Mouse (Mus musculus) liver, adult 2 months (tissue): ENCODE measurements around the gene Nod1. TPM values are rescaled to one million over a fixed set of nuclear protein-coding genes. Genes with fewer than 3 reads are reported as not detected.

Experiments
- DNase-seq: peaks from one replicate; pipeline ENCODE4 v3.0.0-alpha.2; 2011; ENCODE audit warnings: low read depth, low spot score; ENCODE audit errors: extremely low read depth
- H3K27ac ChIP-seq: fragments of 200-500 bp; replicated peaks from 2 replicates; pipeline ENCODE4 v1.5.1; 2012; ENCODE audit warnings: low read depth, mild to moderate bottlenecking, control low read depth, inconsistent platforms, low read length; ENCODE audit not compliant: insufficient read depth
- H3K27me3 ChIP-seq: fragments of 200-500 bp; 2 replicates; pipeline ENCODE4 v1.6.1; 2012; ENCODE audit warnings: mild to moderate bottlenecking, moderate library complexity, low read length, inconsistent platforms; ENCODE audit not compliant: control insufficient read depth, insufficient read depth
- H3K36me3 ChIP-seq: fragments of 200-500 bp; 2 replicates; pipeline ENCODE4 v1.6.1; 2012; ENCODE audit warnings: low read length, inconsistent platforms; ENCODE audit not compliant: control insufficient read depth, insufficient read depth
- H3K4me1 ChIP-seq: fragments of 200-500 bp; 2 replicates; pipeline ENCODE4 v1.6.1; 2011; ENCODE audit warnings: low read length; ENCODE audit not compliant: control insufficient read depth, insufficient read depth
- H3K4me3 ChIP-seq: fragments of 200-500 bp; 2 replicates; pipeline ENCODE4 v1.5.1; 2011; ENCODE audit warnings: low read depth, mild to moderate bottlenecking, control low read depth, low read length, moderate library complexity; ENCODE audit not compliant: insufficient read depth
- H3K79me2 ChIP-seq: fragments of 200-500 bp; 2 replicates; pipeline ENCODE4 v1.6.1; 2012; ENCODE audit warnings: inconsistent platforms, mild to moderate bottlenecking, low read length, moderate library complexity; ENCODE audit not compliant: control insufficient read depth, insufficient read depth
- H3K9ac ChIP-seq: fragments of 200-500 bp; 2 replicates; pipeline ENCODE4 v1.6.1; 2012; ENCODE audit warnings: low read depth, mild to moderate bottlenecking, control low read depth, inconsistent platforms, low read length
- CTCF ChIP-seq: fragments of 200-500 bp; IDR thresholded peaks from 2 replicates; pipeline ENCODE4 v1.5.1; 2011; ENCODE audit warnings: low read depth, low read length, control low read depth
- POLR2A ChIP-seq: fragments of 200-500 bp; IDR thresholded peaks from 2 replicates; pipeline ENCODE4 v1.6.1; 2011; ENCODE audit warnings: low read length, control low read depth; ENCODE audit not compliant: insufficient read depth; ENCODE audit errors: extremely low read depth
- whole genome bisulfite sequencing: fragments of 180-500 bp; shearing (Covaris S2); methylation state at CpG from one replicate; pipeline ENCODE4 v1.1.7; 2018; 5-methylcytosine and 5-hydroxymethylcytosine counted together
- polyA plus RNA-seq: library from polyadenylated mRNA; depleted of rRNA; stranded (reverse); fragments of >200 nt; gene quantifications from 2 replicates; pipeline ENCODE4 v1.2.3, GENCODE M21; 2012; rRNA removed
- total RNA-seq: library from RNA; depleted of rRNA; stranded (reverse); fragments of >200 nt; gene quantifications from 2 replicates; pipeline ENCODE4 v1.2.3, GENCODE M21; 2014; rRNA removed

The Nod1 gene
- total RNA-seq (7.0 and 12.1 TPM in 2 replicates), polyA plus RNA-seq (8.1 and 8.4 TPM in 2 replicates)

DNA sequence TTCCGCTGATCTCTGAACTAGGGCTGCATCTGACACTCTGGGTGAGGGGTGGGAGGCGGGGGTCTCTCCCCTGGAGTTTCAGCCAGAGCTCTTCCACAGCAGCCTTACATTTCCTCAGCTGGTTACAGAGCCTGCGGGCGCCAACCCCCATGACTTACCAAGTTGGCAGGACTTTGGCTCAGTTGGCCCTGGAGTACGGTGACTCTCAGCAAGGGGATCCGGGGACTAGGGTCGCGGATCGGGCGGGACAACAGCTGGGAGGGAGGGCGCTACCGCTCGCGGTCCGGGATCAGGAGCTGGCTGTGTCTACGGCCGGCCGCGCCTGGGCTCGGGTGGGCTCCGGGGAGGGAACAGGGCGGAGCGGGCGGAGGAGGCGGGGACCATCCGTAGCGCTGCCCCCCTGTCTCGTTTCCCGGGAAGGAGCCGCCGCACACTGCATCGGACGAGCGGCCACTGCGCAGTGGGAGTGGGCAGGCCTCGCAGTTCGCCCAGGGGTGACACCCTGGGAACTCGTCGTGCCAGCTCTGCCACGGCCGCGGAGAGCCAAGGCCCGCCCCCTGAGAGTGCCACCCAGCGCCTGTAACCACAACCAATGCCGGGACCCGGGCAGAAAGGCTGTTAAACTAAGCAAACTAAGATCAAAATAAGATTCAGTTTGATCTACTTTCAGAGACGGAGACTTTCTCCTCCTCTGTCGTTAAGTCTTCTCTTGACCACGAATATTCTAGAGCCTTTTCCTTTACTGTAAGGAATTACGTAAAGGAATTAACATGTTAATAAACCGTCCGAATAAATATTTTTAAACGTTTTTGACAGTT is at the start of gene Nod1:
Nod1 (minus strand) TSS at position 502 of the 818 bp plus-strand sequence.
- Histone ChIP-seq H3K27me3 (no peaks in the 10 kb centered on the region), H3K79me2 (peaks cover 13% of the 10 kb centered on the region), H3K9ac (peak within 1 kb of the TSS; percentile 97), H3K36me3 (no peaks in the 10 kb centered on the region), H3K27ac (peak within 1 kb of the TSS; percentile 91), H3K4me1 (peaks cover 14% of the 10 kb centered on the region), H3K4me3 (peak within 1 kb of the TSS; percentile 81)
- WGBS: 1% methylated on average over 53 of the region's 53 CpGs
- TF ChIP-seq CTCF (0 out of 2 replicates have a peak, but pooled peaks have one; percentile 2), POLR2A (peak; percentile 81; the same call in 1 of the 2 replicates)
- DNase-seq: peak; percentile 77

DNA sequence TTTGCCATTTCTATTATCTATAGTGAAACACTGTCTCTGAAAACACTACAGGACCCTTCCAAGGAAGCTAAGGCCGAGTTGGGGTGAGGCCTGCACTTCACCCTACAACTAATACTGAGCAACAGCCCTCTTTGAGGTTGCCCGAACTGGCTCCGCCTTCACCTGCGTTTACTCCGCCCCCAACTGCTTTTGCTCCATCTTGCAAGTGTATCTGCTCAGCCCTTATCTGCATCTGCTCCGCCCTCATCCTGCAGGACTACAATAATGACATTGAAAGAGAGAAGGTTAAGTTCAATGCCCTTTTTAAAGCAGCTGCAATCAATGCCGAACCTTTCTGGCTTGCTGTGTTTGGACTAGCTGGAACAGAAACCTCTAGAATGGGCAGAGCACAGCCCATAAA is 49.4 kb upstream of the Nod1 start:
- 83% methylated on average over 7 of the region's 7 CpGs for WGBS
- Histone ChIP-seq H3K4me1 (no peaks in the 10 kb centered on the region), H3K9ac (no peak overlapping the region), H3K79me2 (no peaks in the 10 kb centered on the region), H3K36me3 (no peaks in the 10 kb centered on the region), H3K27ac (no peak overlapping the region), H3K4me3 (no peak overlapping the region), H3K27me3 (no peaks in the 10 kb centered on the region)
- no peak for DNase-seq
- TF ChIP-seq POLR2A: no peak

DNA sequence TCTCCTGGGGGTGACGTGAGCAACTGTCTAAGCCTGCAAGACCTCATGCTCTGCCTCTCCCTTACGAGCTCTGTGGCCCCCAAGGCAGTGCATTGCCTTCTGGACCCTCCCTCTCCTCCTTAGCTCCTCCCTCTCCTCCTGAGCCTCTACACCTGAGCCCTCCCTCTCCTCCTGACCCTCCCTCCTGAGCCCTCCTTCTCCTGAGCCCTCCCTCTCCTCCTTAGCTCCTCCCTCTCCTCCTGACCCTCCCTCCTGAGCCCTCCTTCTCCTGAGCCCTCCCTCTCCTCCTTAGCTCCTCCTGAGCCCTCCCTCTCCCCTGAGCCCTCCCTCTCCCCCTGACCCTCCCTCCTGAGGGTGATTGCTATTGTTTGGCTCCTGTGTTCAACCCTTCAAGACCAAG is 46.0 kb upstream of the Nod1 start:
- no peak overlapping the region for H3K27ac ChIP-seq
- no peaks in the 10 kb centered on the region for H3K79me2 ChIP-seq
- H3K27me3 ChIP-seq: no peaks in the 10 kb centered on the region
- H3K36me3 ChIP-seq: no peaks in the 10 kb centered on the region
- no peak overlapping the region for H3K9ac ChIP-seq
- no peak overlapping the region for H3K4me3 ChIP-seq
- TF ChIP-seq POLR2A (no peak), CTCF (no peak)
- no peaks in the 10 kb centered on the region for H3K4me1 ChIP-seq
- 85% methylated on average over 2 of the region's 2 CpGs for WGBS
- DNase-seq: no peak

DNA sequence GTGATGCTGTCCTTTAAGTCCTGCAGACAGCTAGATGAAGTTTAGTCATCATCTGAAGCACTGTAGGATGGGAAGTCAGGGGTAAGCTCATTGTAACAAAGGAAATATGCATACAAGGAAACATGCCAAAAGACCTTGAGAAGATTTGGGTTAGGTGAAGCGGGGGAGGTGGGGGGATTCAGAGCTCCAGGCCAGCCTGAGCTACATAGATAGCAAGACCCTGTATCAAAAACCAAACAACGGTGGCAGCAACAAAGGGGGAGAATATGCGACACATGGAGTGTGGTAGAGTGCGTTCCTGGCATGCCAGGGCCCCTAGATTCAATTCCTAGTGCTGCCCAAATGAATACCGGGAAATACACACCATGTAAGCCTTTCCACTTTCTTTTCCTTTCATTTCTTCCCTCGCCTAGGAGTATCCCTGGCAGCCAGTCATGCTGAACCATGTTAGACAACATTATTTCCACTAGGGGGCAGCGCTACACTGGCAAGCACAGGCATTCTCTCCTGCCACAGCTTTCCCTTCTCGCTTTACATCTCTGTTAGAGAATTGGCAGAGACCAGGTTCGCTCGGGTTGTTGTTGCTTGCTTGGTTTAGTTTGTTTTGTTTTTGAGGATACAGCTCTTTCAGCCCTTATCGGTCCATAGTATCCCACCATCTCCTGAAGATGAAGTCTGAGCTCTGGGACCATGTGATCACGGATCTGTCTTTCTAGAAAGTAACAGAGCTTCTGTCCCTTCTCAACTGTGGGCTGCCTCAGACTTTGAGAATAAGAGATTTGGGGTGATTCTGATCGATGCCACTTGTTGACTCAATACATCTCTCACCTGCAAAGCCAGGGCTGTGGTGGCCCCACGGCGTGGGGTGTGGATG is 44.5 kb upstream of the Nod1 start:
- 24% methylated on average over 15 of the region's 15 CpGs for WGBS
- Histone ChIP-seq H3K4me3 (no peak overlapping the region), H3K4me1 (no peaks in the 10 kb centered on the region), H3K27me3 (no peaks in the 10 kb centered on the region), H3K79me2 (no peaks in the 10 kb centered on the region), H3K36me3 (no peaks in the 10 kb centered on the region), H3K9ac (no peak overlapping the region), H3K27ac (no peak overlapping the region)
- TF ChIP-seq POLR2A: no peak
- peak; percentile 80 for TF ChIP-seq CTCF
- DNase-seq: peak; percentile 69

DNA sequence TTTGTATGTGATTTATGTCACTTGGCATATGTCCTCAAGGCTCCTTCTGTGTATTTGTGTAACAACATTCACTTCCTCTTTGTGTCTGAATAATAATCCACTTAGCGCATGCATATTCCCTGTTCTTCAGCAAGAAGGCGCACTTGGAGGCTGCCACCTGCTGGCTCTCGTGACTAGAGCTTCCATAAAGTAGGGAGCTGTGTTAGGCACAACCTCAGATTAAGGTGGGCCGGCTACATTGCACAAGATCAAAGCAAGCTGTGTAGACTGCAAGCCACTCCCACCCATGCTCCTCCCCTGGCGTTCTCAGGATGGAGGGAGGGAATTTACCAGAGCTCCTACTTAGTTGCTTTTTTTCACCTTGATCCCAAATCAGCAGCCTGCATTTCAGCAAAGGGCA is 43.8 kb upstream of the Nod1 start:
- Histone ChIP-seq H3K4me1 (no peaks in the 10 kb centered on the region), H3K27me3 (no peaks in the 10 kb centered on the region), H3K9ac (no peak overlapping the region), H3K27ac (no peak overlapping the region), H3K36me3 (no peaks in the 10 kb centered on the region), H3K79me2 (no peaks in the 10 kb centered on the region), H3K4me3 (no peak overlapping the region)
- TF ChIP-seq CTCF (peak; percentile 76), POLR2A (no peak)
- DNase-seq: peak; percentile 63
- 14% methylated on average over 5 of the region's 5 CpGs for WGBS

DNA sequence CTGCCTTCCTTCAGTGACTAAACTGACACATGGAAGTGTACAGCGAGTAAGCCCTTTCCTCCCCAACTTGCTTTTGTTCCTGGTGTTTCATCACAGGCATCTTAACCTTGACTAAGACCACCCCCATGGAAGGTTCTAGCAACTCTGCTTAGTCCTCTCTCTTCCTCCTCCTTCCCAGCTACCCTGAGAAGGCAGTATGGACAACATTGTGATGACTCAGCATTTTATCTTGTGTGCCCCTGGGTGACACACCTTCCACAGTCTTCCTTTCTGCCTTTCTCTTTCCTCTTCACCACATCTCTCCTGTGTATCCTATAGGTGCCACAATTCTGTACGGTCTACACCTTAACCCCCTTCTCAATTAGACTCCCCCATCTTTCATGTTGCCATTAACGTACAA is 41.8 kb upstream of the Nod1 start:
- H3K79me2 ChIP-seq: no peaks in the 10 kb centered on the region
- no peak overlapping the region for H3K4me3 ChIP-seq
- no peaks in the 10 kb centered on the region for H3K4me1 ChIP-seq
- H3K36me3 ChIP-seq: no peaks in the 10 kb centered on the region
- no peaks in the 10 kb centered on the region for H3K27me3 ChIP-seq
- no peak overlapping the region for H3K9ac ChIP-seq
- no peak for DNase-seq
- WGBS: 97% methylated on average over 3 of the region's 3 CpGs
- TF ChIP-seq CTCF (no peak), POLR2A (no peak)
- no peak overlapping the region for H3K27ac ChIP-seq
